Mouse (Mus musculus): Measurements from ENCODE around the gene Ubald2.
A peak's percentile ranks its signal among the peaks of the same experiment; 100 is the strongest.
"Not testable (repeated sequence)": the region's sequence is repeated elsewhere in the genome, so short reads cannot be mapped to it uniquely, and the experiment has no call there.

Ubald2 gene

DNA sequence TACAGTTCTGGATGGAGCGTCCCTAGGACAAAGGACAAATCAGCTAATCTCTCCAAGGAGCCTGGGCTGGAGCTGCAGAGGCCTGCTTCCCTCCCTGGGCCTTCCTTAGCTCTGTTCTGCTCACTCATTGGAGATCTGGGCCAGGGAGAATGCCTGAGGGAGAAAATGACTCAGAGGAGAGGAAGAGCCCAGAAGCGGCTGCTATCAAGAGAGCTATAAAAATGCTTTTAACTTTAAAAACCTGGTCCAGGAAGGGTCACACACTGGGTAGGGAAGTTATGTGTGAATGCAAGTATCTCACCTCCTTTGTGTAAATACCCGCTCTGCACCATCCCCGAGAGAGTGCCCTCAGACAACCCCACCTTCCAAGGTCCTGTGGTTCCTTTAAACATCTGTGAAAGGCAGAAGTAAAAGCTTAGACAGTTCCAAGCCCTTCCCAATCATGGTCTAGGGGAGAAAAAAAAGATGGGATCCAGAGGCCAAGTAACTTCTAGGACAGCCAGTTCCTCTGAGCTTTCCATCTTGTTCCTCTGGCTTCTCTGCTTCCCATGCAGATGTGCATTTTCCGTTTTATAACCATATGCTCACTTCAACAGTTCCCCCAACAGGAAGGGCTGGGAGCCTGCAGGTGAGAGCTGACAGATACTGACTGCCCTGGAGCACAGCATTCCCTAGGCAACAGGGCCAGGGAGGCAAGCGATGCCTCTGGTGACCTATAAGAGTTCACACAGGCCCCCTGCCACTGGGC, 17.5 kb upstream of the Ubald2 start:
- no peak for DNase-seq (ENCODE audit: low spot score in 2 of 2)

DNA sequence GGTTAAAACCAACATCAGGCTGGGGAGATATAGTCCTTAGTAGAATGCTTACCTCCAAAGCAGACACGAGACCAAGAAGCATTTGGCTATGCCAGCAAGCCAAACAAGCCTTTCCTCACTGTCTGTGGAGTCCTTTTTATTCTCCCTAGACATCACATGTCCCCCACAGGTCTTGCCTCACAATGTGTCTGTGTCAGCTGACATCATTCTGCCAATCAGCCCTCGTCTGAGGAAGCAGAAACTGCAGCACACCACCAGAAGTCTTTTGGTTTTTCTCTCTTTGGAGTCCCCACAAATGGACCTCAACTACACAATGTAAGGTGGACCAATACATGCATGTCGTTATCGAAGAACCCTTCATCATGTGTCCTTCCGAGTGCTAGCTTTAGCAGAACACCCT, 16.8 kb upstream of the Ubald2 start:
- no peak for DNase-seq (ENCODE audit: low spot score in 2 of 2)

DNA sequence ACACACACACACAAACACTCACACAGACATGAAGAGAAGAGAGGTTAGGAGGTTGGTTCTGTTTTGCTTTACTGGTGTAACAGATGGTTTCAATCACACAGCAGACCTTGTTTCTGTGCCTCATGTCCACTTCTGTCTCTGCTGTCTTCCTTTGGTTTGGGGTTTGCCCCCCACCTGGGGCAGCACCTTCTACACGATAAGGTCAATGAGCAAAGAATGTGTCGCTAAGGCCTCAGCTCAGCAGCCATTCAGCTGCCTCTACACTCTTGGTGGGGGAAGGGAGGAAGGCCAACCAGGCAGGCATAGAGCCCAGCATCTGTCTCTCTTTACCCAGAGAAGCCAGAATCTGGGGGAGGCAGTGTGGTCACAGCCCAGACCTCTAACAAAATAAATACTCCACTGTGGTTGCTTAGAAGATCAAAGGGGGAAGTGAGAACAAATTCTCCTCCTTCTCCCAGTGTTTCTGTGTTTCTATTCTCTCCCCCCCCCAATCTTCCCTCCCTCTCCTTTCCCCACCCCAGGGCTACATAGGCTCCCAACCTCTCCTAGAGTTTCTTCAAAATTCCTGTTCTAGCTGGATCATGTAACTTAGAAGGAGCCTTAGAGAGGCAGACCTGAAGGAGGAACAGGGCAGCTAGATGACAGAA, 15.6 kb upstream of the Ubald2 start:
- DNase-seq (ENCODE audit: low spot score in 2 of 2) = peak; percentile 61 to 62

DNA sequence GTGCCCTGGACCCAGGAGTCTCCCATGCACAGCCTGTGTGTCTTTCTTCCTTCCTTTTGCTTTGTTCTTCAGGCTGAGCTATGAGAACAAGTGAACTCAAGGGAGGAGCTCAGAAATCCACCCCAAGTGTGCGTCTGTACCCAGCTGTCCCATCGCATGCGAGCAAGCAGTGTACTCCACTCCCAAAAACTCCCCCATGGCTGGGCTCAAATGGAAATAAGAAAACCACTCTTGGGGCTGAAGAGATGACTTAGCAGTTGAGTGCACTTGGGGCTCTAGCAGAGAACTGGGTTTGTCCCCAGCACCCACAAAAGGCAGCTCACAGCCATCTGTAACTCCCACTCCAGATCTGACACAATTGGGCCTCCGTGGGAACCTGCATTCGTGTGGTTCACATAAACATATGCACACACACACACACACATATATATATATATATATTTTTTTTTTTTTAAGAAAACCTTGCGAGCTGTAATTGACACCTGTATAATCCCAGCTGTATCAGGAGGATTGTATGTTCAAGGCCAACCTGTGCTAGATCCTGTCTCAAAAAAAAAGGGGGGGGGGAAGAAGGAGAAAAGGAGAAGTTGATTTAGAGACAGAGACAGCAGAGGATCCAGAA, 14.9 kb upstream of the Ubald2 start:
- DNase-seq (ENCODE audit: low spot score in 2 of 2) = no peak

DNA sequence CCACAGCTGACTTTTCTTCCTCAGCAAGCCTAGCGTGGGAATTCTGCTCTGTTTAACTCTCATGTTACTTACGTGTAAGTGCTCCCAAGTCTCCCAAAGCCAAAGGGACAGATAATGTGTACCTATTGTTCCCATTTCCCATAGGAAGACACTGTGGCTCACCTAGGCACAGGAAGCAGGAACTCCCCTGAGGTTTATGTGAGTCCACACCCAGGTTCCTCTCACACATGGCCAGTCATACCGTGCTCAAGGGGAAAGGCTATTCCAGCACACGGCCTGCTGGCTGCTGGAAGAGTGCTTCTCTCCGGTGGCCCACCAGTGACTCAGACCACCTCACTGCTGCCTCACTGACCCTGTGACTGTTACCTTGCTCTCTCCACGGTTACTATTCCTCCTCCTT, 12.8 kb upstream of the Ubald2 start:
- no peak for DNase-seq (ENCODE audit: low spot score in 2 of 2)

DNA sequence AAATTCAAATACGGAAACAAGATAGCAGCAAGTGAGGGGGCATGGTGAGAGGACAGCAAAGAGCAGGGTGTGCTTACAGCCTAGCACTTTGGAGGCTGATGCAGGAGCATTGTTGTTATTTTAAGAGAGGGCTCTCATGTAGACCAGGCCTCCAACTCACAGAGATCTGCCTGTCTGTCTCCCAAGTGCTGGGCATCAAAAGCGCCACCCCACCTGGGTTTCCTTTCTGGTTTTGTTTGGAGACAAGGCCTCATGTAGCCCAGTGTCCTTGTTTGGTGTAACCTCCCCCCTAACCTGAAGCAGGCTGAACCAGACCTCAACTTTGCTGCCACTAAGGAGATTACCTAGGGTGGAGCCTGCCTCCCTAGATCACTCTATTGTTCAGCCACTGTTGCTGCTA, 11.3 kb upstream of the Ubald2 start:
- no peak for DNase-seq (ENCODE audit: low spot score in 2 of 2)

DNA sequence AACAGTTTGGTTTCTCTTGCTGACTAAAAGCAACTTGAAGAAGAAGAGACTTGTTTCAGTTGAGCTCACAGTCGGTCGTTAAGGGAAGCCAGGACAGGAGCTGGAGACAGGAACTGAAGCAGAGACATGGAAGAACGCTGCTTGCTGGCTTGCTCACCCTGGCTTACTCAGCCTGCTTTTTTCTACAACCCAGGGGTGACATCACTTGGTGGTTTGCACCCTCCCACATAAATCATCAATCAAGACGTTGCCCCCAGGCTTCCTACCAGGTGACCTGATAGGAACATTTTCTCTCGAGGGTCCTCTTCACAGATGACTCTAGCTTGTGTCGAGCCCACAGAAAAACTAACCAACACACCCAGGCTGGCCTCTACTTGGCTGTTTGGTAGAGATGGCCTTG, 10.7 kb upstream of the Ubald2 start:
- DNase-seq (ENCODE audit: low spot score in 2 of 2) = no peak

DNA sequence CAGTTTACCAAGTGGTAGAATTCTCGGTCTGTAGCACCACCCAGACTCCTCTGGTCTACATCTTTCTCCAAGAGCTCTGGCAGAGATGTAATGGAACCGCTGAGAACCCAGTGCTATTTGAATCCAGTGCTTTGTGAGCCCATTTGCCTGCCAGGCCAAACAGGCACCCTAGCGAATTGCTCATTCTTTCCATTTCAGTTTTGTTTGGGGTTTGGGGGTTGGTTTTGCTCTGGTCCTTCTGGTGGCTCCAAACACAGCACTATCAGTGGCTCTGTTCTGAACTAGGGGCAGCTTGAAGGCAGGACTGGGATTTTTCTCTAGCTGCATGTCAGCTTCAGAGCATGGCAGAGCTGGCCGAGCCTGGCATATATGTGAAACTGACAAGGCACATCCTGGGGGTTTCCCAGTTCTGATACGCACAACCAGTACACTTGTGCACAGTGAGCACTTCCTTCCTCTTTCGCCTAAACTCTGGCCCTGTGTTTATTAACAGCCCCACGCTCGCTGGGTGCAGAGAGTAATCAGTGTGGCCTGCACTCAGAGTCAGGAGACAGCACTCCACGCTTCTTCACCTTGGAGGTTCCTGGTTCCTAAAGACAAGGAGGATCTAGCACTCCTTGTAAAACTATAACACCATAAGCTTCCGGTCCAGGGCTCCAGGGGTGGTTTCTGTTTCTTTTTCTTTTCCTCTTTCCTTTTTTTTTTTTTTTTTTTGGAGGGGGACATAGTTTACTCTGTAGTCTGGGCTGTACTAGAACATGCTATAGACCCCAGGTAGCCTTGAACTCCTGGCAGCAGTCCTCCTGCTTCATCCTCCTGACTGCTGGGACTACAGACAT, 9.9 kb upstream of the Ubald2 start:
- no peak for DNase-seq (ENCODE audit: low spot score in 2 of 2)

DNA sequence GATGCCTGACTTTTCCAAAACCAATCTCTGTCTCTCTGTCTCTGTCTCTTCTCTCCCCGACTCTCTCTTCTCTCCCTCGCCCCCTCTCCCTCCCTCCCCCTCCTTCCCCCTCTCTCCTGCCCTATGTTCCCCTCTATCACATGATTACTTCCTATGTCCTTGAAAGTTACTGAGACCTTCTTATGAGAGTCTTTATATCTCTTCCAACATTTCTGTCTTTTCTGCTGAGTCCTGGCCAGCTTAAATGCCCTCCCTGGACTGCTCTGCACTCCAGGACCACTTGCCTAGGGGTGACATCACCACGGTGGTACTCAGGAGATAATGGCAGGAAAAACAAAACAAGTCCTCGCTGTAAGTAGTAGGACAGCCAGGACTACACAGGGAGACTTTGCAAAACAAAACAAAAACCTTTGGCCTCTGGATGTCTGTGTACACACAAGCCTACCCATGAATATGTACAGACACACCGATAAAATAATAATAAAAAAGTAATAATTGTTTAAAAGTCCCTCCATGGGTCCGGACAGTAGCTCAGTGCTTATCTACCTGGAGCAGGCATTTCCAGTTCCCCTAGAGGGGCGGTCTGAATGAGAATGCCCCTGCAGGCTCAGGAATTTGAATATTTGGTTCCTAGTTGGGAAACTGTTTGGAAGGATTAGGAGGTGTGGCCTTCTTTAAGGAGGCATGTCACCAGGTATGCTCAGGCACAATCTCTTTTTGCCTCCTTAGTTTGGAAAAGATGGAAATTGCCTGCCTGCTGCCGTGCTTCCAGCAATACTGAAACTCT, 9.1 kb upstream of the Ubald2 start:
- DNase-seq (ENCODE audit: low spot score in 2 of 2) = no peak

DNA sequence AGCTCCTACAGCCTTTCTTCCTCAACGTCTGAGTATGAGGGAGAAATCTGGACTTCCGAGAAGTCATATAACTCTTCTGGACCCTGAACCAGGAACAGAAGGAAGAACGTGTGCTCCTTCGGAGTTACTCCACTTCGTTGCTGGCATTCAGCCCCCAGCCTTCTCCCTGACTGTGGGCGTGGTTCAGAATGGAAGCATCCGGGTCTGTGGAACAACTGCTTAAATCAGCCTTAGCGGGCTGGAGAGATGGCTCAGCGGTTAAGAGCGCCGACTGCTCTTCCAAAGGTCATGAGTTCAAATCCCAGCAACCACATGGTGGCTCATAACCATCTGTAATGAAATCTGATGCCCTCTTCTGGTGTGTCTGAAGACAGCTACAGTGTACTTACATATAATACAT, 7.6 kb upstream of the Ubald2 start:
- not testable (repeated sequence) for DNase-seq (ENCODE audit: low spot score in 2 of 2)

DNA sequence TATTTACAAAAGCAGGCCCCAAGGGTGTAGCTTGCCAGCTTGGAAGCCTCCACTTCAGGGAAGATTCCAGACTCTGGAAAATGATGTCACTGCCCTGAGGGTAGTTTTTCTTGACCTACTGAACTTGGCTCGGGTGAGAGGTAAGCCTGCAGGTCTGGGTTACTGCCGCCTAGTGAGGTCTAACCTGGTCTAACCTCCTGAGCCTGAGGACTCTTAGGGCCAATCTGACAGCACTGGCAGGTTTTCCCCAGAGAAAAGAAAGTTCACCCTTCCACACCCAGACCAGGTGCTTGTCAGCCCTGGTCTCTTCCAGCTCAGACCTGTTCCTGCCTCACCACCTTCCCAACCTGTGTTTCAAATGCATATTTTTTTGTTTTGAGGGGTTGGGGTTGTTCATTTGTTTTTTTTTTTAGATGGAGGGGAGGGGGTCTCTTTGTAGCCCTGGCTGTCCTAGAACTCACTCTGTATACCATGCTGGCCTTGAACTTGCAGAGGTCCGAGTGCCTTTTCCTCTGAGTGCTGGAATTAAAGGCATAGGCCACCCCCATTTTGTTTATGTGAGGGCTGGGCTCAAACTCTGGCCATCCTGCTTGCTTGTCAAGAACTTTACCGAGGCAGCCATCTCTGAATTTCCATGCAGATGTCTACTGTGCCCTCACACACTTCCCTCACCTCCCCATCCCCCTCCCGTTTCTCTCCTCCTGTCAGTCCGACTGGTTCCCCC, 6.9 kb upstream of the Ubald2 start:
- no peak for DNase-seq (ENCODE audit: low spot score in 2 of 2)

DNA sequence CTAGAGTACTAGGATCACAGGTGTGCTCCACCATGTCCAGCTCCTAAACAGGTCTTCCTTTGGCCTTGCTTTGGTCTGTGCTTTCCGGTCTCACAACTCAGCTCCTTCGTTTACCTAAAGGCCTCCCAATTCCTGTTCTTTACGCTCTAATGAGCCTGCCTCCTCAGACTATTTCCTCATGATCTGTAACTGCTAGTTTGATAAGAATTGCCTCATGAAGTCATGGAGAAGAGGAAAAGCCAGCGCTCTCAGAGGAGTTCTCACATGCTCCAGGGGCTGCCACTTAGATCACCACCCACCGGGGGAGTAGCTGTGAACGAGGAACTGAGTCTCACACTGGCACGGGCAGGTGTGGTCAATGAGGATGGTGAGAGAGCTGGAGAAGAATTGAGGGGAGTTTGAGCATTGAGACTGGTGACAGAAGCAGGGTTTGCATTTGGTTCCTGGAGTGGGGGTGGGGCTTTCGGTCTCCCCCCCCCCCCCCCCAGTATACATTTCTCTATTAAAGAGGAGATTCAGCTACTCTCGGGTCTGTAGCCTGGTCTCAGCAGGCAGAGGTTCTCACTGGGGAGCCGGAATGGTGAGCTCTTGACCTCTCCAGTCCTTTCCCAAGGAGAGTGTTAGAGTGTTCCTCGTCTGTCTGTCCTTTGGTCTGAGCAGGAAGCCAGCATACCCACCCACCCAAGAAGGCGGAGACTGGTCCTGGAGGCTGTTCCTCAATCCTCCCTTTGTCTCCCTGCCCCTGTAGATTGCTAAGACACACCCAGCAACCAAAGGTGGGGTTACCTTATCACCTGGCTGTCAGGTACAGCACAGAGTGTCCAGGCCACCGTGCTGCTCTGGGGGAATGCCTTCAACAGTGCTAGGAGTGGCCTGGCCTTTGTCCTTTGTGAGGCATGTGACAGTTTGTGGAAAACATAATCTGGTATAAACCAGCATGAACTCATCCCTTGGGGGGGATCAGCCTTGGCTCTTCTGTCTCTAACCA, 4.7 kb upstream of the Ubald2 start:
- no peak for DNase-seq (ENCODE audit: low spot score in 2 of 2)

DNA sequence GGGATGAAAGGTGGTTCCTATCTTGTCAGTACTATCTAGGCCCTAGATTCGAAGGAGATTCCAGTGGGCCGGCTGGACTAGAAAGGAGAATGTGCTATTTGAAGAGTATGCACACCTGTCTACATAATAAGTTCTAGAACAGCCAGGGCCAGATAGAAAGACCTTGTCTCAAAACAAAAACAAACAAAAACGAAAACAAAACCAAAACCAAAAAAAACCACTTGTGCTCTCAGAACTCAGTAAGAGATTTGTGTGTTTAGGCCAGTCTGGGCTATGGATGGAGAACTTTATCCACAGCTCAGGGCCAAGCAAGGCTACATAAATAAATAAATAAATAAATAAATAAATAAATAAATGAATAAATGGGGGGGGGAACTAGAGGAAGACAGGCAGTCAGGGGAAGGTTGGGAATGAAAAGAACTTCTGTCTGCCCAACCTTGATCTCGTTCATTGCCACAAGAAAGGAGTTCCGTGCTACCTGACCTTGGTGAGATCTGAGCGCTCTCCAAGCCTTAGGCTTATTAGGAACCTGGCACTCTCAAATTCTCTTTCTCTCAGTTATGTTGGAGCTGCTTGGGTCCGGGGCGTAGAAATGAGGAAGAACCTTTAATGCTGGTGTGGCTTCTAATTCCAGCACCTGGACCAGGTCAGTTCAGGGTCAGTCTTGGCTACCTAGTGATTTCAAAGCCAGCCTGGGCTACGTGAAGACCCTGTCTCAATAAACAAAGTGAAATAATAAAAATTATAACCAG, 3.9 kb upstream of the Ubald2 start:
- DNase-seq (ENCODE audit: low spot score in 2 of 2) = no peak

DNA sequence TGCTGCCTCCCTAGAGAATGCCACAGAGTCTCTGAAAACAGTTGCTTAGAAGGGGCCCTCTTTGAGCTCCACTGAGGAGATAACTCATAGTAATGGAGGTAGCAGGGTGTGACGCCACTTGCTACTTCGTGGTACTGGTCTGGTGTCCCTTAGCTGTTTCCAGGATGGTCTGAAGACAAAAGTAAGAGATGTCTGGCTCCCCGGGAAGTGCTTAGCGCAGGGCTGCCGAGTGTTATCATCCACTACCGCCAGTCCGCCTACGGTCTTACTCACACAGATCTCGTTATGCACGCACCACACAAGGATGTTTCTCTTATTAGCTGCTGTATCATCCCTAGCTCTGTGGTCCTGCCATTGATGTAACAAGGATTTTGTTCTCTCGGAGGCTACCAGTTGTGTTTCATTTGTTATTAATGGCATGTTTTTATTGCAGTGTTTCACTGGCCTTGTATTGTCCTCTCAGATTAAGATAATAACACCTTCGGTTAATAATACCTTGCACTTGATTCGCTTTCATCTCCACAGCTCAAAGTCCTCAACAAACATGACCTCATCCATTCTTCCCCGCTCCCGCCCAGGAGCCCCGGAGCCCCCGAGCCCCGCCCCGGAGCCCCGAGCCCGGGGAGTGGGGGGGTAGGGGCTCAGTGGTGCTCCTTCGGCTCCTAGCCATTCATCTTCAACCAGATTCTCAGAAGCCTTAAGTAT, 3.0 kb upstream of the Ubald2 start:
- no peak for DNase-seq (ENCODE audit: low spot score in 2 of 2)

DNA sequence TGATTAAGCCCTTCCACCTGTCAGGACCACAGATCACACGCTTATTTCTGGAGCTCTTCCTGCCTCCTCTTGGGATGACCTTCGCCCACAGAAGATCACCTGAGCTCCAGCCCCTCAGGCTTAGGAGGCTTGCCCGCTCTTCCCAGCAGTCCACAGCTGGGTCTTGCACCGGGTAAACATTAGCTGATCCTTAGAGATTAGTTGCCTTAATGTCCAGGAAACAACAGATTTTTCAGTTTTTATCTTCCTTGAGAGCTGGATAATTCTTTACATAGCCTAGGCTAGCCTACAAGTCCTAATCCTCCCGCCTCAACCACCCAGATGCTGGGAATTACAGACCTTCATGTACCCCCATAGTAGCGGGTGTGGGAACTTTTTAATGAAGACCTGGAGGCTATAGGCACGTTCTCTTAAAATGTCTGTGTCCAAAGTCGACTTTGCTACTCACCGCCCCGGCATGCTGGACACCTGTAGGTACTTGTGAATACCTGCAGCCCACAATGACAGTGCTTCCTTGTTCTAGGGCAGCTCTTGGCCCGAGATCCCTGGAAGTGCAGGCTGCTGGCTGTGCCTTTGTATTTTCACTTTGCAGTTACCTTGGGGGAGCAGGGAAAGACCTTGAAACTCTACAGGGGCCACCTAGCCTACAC, 2.3 kb upstream of the Ubald2 start:
- no peak for DNase-seq (ENCODE audit: low spot score in 2 of 2)

DNA sequence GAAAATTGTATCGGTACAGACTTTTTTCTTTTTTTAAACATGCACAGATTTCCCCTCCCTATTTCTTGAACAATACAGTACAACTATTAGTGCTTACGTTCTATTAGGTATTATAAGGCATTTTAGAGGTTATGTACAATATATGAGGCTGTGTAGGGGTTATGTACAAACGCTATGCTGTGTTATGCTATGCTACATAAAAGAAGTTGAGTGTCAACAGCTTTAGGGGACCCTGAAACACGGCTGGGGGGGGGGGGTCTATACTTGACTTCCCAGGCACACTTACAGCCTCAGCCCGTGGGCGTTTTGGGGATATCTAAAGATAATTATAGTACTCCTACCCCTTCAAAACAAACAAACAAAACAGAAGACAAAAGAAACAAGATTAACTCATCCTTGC, 1.8 kb upstream of the Ubald2 start:
- no peak for DNase-seq (ENCODE audit: low spot score in 2 of 2)

DNA sequence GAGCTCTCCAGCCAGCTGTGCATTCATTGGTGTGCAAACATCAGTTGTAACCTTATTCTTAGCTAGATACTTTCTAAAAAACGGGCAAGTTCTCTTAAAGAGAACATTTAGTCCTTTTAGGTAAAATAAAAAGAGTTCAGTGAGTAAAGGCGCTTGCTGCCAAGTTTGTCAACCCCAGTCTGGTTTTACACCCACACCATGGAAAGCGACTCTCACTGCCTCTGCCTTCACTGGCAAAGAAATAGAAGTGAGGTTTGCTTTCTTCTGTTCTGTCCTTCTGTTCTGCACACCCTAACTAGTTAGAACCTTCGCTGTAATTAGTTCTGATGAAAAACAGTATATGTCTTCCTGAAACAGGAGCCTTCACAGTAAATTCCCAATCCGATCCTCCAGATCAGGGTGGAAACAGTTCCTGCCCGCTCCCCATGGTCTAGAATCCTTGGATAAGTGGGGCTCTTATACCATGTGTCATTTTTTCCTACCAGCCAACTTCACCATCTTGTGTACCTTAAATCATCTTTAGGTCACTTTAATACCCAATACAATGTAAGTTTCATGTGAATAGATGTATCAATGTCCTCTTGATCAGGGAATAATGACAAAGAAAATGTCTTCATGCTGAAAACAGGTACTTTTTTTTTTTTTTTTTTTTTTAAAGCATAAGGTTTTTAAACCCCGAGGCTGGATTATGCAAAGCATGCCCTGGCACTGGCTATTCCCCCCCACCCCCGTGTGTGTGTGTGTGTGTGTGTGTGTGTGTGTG, 1.1 kb upstream of the Ubald2 start:
- peak; percentile 64 to 66 for DNase-seq (ENCODE audit: low spot score in 2 of 2)
